Mouse (Mus musculus) MEL (cell line): ENCODE results near the gene Col9a2. TPM values are rescaled to one million over a fixed set of nuclear protein-coding genes. Genes with fewer than 3 reads are reported as not detected.

Source experiments
- DNase-seq: peaks from one replicate; pipeline ENCODE4 v3.0.0; 2011; ENCODE audit warnings: low read depth, low spot score
- H3K27ac ChIP-seq: 2 replicates; pipeline ENCODE4 v1.5.1; 2012; ENCODE audit warnings: low read depth, mild to moderate bottlenecking, control low read depth, low read length, moderate library complexity; ENCODE audit not compliant: control insufficient read depth
- H3K27me3 ChIP-seq, 2 experiments: fragments of 150-350 bp in 1 of 2; sonication (generic) in 1 of 2; 2 replicates each; pipeline ENCODE4 v1.6.1; 2012; ENCODE audit warnings: low read length in 2 of 2, mild to moderate bottlenecking in 2 of 2, improper control_type of control experiment in 1 of 2, moderate library complexity in 1 of 2; ENCODE audit not compliant: insufficient read depth in 2 of 2, control insufficient read depth in 1 of 2
- H3K36me3 ChIP-seq, 2 experiments: 2 replicates each; pipeline ENCODE4 v1.6.1; 2012 to 2014; ENCODE audit warnings: low read length in 2 of 2, improper control_type of control experiment in 1 of 2, inconsistent platforms in 1 of 2, mild to moderate bottlenecking in 1 of 2; ENCODE audit not compliant: insufficient read depth in 2 of 2, control insufficient read depth in 1 of 2
- H3K4me1 ChIP-seq, 2 experiments: fragments of 150-350 bp in 1 of 2; sonication (generic) in 1 of 2; 2 replicates each; pipeline ENCODE4 v1.6.1; 2012; ENCODE audit warnings: low read length in 2 of 2, improper control_type of control experiment in 1 of 2, mild to moderate bottlenecking in 1 of 2; ENCODE audit not compliant: insufficient read depth in 2 of 2, control insufficient read depth in 1 of 2
- H3K4me3 ChIP-seq, 2 experiments: fragments of 150-350 bp in 1 of 2; sonication (generic) in 1 of 2; 2 replicates each; pipeline ENCODE4 v1.5.1; 2012; ENCODE audit warnings: low read depth in 2 of 2, low read length in 2 of 2, mild to moderate bottlenecking in 2 of 2, moderate library complexity in 2 of 2, control low read depth in 1 of 2, improper control_type of control experiment in 1 of 2; ENCODE audit not compliant: control insufficient read depth in 1 of 2, insufficient read depth in 1 of 2
- H3K79me2 ChIP-seq: 2 replicates; pipeline ENCODE4 v1.6.1; 2012; ENCODE audit warnings: mild to moderate bottlenecking, low read length, moderate library complexity; ENCODE audit not compliant: control insufficient read depth, poor library complexity, insufficient read depth
- H3K9ac ChIP-seq: 2 replicates; pipeline ENCODE4 v1.6.1; 2012; ENCODE audit warnings: low read depth, mild to moderate bottlenecking, control low read depth, low read length, moderate library complexity; ENCODE audit not compliant: control insufficient read depth, poor library complexity, severe bottlenecking
- H3K9me3 ChIP-seq: fragments of 150-350 bp; sonication (generic); replicated peaks from 2 replicates; pipeline ENCODE4 v1.6.1; 2012; ENCODE audit warnings: mild to moderate bottlenecking, low read length, improper control_type of control experiment, moderate library complexity; ENCODE audit not compliant: insufficient read depth
- CHD2 ChIP-seq: IDR thresholded peaks from 2 replicates; pipeline ENCODE4 v1.6.1; 2011; ENCODE audit warnings: low read length, improper control_type of control experiment
- E2F4 ChIP-seq: IDR thresholded peaks from 2 replicates; pipeline ENCODE4 v1.6.1; 2011; ENCODE audit warnings: low read depth, low read length, improper control_type of control experiment, borderline replicate concordance
- EP300 ChIP-seq, 2 experiments: IDR thresholded peaks; 2 replicates each; pipeline ENCODE4 v1.6.1; 2011; ENCODE audit warnings: improper control_type of control experiment in 2 of 2, low read length in 2 of 2, low read depth in 1 of 2, mild to moderate bottlenecking in 1 of 2
- GATA1 ChIP-seq: IDR thresholded peaks from 2 replicates; pipeline ENCODE4 v1.6.1; 2011; ENCODE audit warnings: low read depth, low read length, improper control_type of control experiment
- HCFC1 ChIP-seq: IDR thresholded peaks from 2 replicates; pipeline ENCODE4 v1.6.1; 2012; ENCODE audit warnings: low read depth, mild to moderate bottlenecking, inconsistent platforms, low read length, improper control_type of control experiment, moderate library complexity
- JUND ChIP-seq: IDR thresholded peaks from 2 replicates; pipeline ENCODE4 v1.6.1; 2011; ENCODE audit warnings: low read depth, mild to moderate bottlenecking, improper control_type of control experiment, low read length
- KAT2A ChIP-seq: conservative IDR thresholded peaks from 2 replicates; pipeline ENCODE4 v1.6.1; 2012; ENCODE audit warnings: low read depth, low read length, improper control_type of control experiment, inconsistent platforms
- MAFK ChIP-seq: IDR thresholded peaks from 2 replicates; pipeline ENCODE4 v1.6.1; 2011; ENCODE audit warnings: low read depth, mild to moderate bottlenecking, low read length, improper control_type of control experiment, borderline replicate concordance
- MAX ChIP-seq: IDR thresholded peaks from 2 replicates; pipeline ENCODE4 v1.6.1; 2011; ENCODE audit warnings: low read length, improper control_type of control experiment
- MAZ ChIP-seq: IDR thresholded peaks from 2 replicates; pipeline ENCODE4 v1.6.1; 2012; ENCODE audit warnings: low read depth, mild to moderate bottlenecking, inconsistent platforms, low read length, improper control_type of control experiment
- MEF2A ChIP-seq: IDR thresholded peaks from 2 replicates; pipeline ENCODE4 v1.6.1; 2014; ENCODE audit warnings: low read depth, mild to moderate bottlenecking, inconsistent platforms, low read length, improper control_type of control experiment; ENCODE audit not compliant: poor library complexity, insufficient replicate concordance, severe bottlenecking; ENCODE audit errors: extremely low read depth
- MYB ChIP-seq: IDR thresholded peaks from 2 replicates; pipeline ENCODE4 v1.6.1; 2011; ENCODE audit warnings: mild to moderate bottlenecking, low read depth, low read length, improper control_type of control experiment
- MYC ChIP-seq: IDR thresholded peaks from 2 replicates; pipeline ENCODE4 v1.6.1; 2011; ENCODE audit warnings: low read depth, mild to moderate bottlenecking, low read length, improper control_type of control experiment, moderate library complexity
- NELFE ChIP-seq: IDR thresholded peaks from 2 replicates; pipeline ENCODE4 v1.6.1; 2011; ENCODE audit warnings: low read depth, low read length, improper control_type of control experiment
- POLR2A ChIP-seq, 2 experiments: IDR thresholded peaks; 2 replicates each; pipeline ENCODE4 v1.6.1; 2011 to 2012; ENCODE audit warnings: low read length in 2 of 2, mild to moderate bottlenecking in 2 of 2, control low read depth in 1 of 2, improper control_type of control experiment in 1 of 2, low read depth in 1 of 2, moderate library complexity in 1 of 2; ENCODE audit not compliant: control insufficient read depth in 1 of 2, insufficient read depth in 1 of 2, poor library complexity in 1 of 2
- POLR2AphosphoS2 ChIP-seq: IDR thresholded peaks from 2 replicates; pipeline ENCODE4 v1.6.1; 2011; ENCODE audit warnings: low read length, improper control_type of control experiment
- RAD21 ChIP-seq: IDR thresholded peaks from 2 replicates; pipeline ENCODE4 v1.6.1; 2011; ENCODE audit warnings: mild to moderate bottlenecking, low read depth, low read length, improper control_type of control experiment
- SIN3A ChIP-seq: IDR thresholded peaks from 2 replicates; pipeline ENCODE4 v1.6.1; 2012; ENCODE audit warnings: low read length, improper control_type of control experiment, inconsistent platforms
- SMC3 ChIP-seq: IDR thresholded peaks from 2 replicates; pipeline ENCODE4 v1.6.1; 2011; ENCODE audit warnings: low read depth, low read length, improper control_type of control experiment
- TAL1 ChIP-seq: IDR thresholded peaks from 2 replicates; pipeline ENCODE4 v1.6.1; 2012; ENCODE audit warnings: mild to moderate bottlenecking, inconsistent platforms, low read length, moderate library complexity, mixed read lengths
- TCF12 ChIP-seq: IDR thresholded peaks from 2 replicates; pipeline ENCODE4 v1.6.1; 2014; ENCODE audit warnings: low read depth, mild to moderate bottlenecking, inconsistent platforms, low read length, improper control_type of control experiment, moderate library complexity
- UBTF ChIP-seq: IDR thresholded peaks from 2 replicates; pipeline ENCODE4 v1.6.1; 2012; ENCODE audit warnings: low read depth, mild to moderate bottlenecking, inconsistent platforms, low read length, improper control_type of control experiment, moderate library complexity, borderline replicate concordance; ENCODE audit not compliant: insufficient read depth
- USF1 ChIP-seq: IDR thresholded peaks from 2 replicates; pipeline ENCODE4 v1.6.1; 2014; ENCODE audit warnings: low read depth, mild to moderate bottlenecking, inconsistent platforms, low read length, improper control_type of control experiment, moderate library complexity
- USF2 ChIP-seq, 2 experiments: IDR thresholded peaks; 2 replicates each; pipeline ENCODE4 v1.6.1; 2011 to 2012; ENCODE audit warnings: improper control_type of control experiment in 2 of 2, low read length in 2 of 2, borderline replicate concordance in 1 of 2, inconsistent platforms in 1 of 2, low read depth in 1 of 2, mild to moderate bottlenecking in 1 of 2; ENCODE audit not compliant: insufficient read depth in 1 of 2
- ZC3H11A ChIP-seq: IDR thresholded peaks from 2 replicates; pipeline ENCODE4 v1.6.1; 2012; ENCODE audit warnings: low read depth, mild to moderate bottlenecking, inconsistent platforms, low read length, improper control_type of control experiment
- ZKSCAN1 ChIP-seq: IDR thresholded peaks from 2 replicates; pipeline ENCODE4 v1.6.1; 2012; ENCODE audit warnings: low read depth, mild to moderate bottlenecking, inconsistent platforms, low read length, improper control_type of control experiment, moderate library complexity
- ZMIZ1 ChIP-seq: IDR thresholded peaks from 2 replicates; pipeline ENCODE4 v1.6.1; 2012; ENCODE audit warnings: low read depth, mild to moderate bottlenecking, inconsistent platforms, low read length, improper control_type of control experiment, moderate library complexity
- ZNF384 ChIP-seq: IDR thresholded peaks from 2 replicates; pipeline ENCODE4 v1.6.1; 2012; ENCODE audit warnings: low read depth, mild to moderate bottlenecking, inconsistent platforms, low read length, improper control_type of control experiment
- polyA plus RNA-seq, 2 experiments: library from polyadenylated mRNA; stranded (reverse) in 1 of 2; unstranded in 1 of 2; fragments of >175 nt in 1 of 2; fragments of >200 nt in 1 of 2; gene quantifications; 2 replicates each; pipeline versions ENCODE4 v1.2.1 to v1.2.4; 2012; ENCODE audit warnings: low replicate concordance in 2 of 2, low read depth in 1 of 2; ENCODE audit not compliant: insufficient read length in 2 of 2, insufficient read depth in 1 of 2, missing spikeins in 1 of 2
- total RNA-seq: library from RNA; depleted of rRNA; stranded (reverse); fragments of 300-350 nt; gene quantifications from 2 replicates; pipeline ENCODE4 v1.2.3, GENCODE M21; 2012

Col9a2 gene
- total and polyA plus RNA-seq, 3 experiments = 0.12 TPM; not detected in 2

DNA sequence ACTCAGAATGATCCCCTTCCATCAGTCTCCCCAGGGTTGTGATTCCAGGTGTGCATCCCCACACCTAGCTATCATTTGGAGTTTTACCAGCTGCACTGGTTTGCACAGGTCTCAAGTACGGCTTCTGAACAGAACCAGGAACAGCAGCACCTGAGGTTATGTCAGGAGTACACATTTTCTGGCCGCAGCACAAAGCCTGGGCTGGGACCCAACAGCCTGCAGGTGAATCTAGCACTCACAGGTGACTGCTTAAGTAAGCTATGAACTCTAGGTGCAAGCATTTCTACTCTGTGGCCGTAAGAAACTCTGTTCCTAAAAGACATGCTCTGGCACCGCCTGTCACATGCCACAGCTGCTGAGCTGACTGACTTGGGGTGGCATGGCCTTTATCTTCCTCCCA lies 51.0 kb downstream of the Col9a2 start:
- no peak overlapping the region for H3K9ac ChIP-seq
- H3K79me2 ChIP-seq = peaks cover 4% of the 10 kb centered on the region; the same call in 1 of the 2 replicates
- DNase-seq = no peak
- no peak overlapping the region for H3K27ac ChIP-seq
- H3K9me3 ChIP-seq = no peaks in the 10 kb centered on the region
- no peak overlapping the region for H3K4me3 ChIP-seq
- H3K27me3 ChIP-seq = no peaks in the 10 kb centered on the region
- peaks cover 0 to 15% of the 10 kb centered on the region in 2 experiments; a peak in 2 of 4 replicates for H3K36me3 ChIP-seq
- no peaks in the 10 kb centered on the region for H3K4me1 ChIP-seq
- TF ChIP-seq USF2 (IDR thresholded peaks at IDR 0.05; ENCODE audit: borderline replicate concordance in 1 of 2, insufficient read depth in 1 of 2, low read depth in 1 of 2, low read length in 2 of 2) (no peak), USF1 (no peak), E2F4 (no peak), ZMIZ1 (no peak), GATA1 (no peak), RAD21 (no peak), MAFK (no peak), HCFC1 (no peak), SMC3 (no peak), EP300 (IDR thresholded peaks at IDR 0.05; ENCODE audit: low read depth in 1 of 2, low read length in 2 of 2) (no peak), KAT2A (no peak), TCF12 (no peak), MAX (no peak)

DNA sequence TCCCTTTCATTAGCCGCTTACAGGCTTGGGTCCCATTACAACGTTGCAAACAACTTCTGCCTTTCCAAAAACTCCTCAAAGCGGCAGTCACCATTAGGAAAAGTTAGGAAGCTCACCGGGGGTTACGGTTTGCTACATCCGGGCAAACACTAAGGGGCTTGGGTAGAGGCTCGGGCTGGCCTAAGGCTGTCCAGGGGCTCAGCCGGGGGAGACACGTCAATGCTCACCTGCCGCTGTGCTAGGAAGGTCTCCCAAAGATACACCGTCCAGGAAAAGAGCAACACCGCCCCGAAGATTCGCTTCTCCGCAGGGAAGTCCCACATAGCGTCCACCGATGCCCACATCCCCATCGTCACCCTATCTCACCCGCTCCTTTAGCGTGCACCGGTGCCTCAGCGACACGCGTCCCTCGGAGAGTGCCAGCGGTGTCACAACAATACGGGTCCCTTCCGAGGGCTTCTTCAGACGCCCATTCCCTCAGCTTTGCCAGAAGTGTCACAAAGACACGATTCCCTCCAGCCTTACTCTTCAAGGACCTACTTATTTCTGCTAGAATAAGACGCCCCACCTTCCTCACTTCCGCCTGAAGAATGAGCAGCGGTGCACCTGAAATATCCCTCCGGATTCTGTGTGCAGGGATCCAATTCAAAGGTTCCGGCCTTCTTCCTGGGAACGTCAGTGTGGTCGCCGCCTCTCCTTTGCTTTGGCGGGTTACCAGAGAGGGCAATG lies 58.6 kb downstream of the Col9a2 start, which contains the start of gene Zmpste24:
Zmpste24 (minus strand) TSS at position 592 of the 729 bp plus-strand sequence.
- Histone ChIP-seq H3K27me3 (peaks cover 0 to 2% of the 10 kb centered on the region in 2 experiments; a peak in 1 of 4 replicates), H3K9ac (peak within 1 kb of the TSS; percentile 90), H3K4me3 (peak within 1 kb of the TSS; percentile 80 to 99), H3K79me2 (peaks cover 20% of the 10 kb centered on the region), H3K4me1 (peaks cover 0 to 9% of the 10 kb centered on the region in 2 experiments; a peak in 2 of 4 replicates), H3K27ac (peak within 1 kb of the TSS; percentile 90), H3K36me3 (peaks cover 3 to 8% of the 10 kb centered on the region in 2 experiments), H3K9me3 (no peaks in the 10 kb centered on the region)
- DNase-seq = peak; percentile 98
- TF ChIP-seq TCF12 (peak; percentile 82), MAX (peak; percentile 88), ZKSCAN1 (no peak), SIN3A (peak; percentile 95), ZC3H11A (no peak), NELFE (peak; percentile 84), MEF2A (0 out of 2 replicates have a peak, but pooled peaks have one; percentile 35), MAFK (no peak), TAL1 (no peak), USF2 (IDR thresholded peaks at IDR 0.05; ENCODE audit: borderline replicate concordance in 1 of 2, insufficient read depth in 1 of 2, low read depth in 1 of 2, low read length in 2 of 2) (no peak), E2F4 (no peak; the same call in 1 of the 2 replicates), MAZ (no peak), MYB (no peak), GATA1 (no peak), KAT2A (no peak; the same call in none of the 2 replicates), CHD2 (no peak), ZNF384 (no peak), POLR2A (IDR thresholded peaks at IDR 0.05; ENCODE audit: control insufficient read depth in 1 of 2, insufficient read depth in 1 of 2, low read depth in 1 of 2, low read length in 2 of 2, poor library complexity in 1 of 2) (peak; percentile 70 to 88), USF1 (0 out of 2 replicates have a peak, but pooled peaks have one; percentile 23), MYC (peak; percentile 91), JUND (no peak), POLR2AphosphoS2 (peak; percentile 62; the same call in 1 of the 2 replicates), UBTF (no peak), ZMIZ1 (no peak; the same call in 1 of the 2 replicates)
